Mouse (Mus musculus) E14TG2a.4 (cell line): ENCODE data around the gene Mansc1.

Source experiments
- CTCF ChIP-seq: conservative IDR thresholded peaks from 2 replicates; pipeline ENCODE4 v1.5.1; 2014; ENCODE audit warnings: low read length
- NANOG ChIP-seq: IDR thresholded peaks from 2 replicates; pipeline ENCODE4 v1.6.1; 2014; ENCODE audit warnings: borderline replicate concordance, low read length, mixed read lengths
- POU5F1 ChIP-seq: IDR thresholded peaks from 2 replicates; pipeline ENCODE4 v1.6.1; 2014; ENCODE audit warnings: low read length, borderline replicate concordance

- TF ChIP-seq CTCF (no peak), NANOG (no peak), POU5F1 (no peak)
Measured at GRCm38 (mm10) chr6:134668519-134668918, 36.2 kb upstream of the Mansc1 start.
